Mouse (Mus musculus): ENCODE measurements around the gene Zscan22.

The Zscan22 gene

GRCm38 (mm10) chr7:12927693-12928589 is 30.3 kb downstream of the Zscan22 start:
- CTCF ChIA-PET, result no interaction called here

- CTCF ChIA-PET, result no interaction called here
Observed at GRCm38 (mm10) chr7:12933615-12934140, 36.1 kb downstream of the Zscan22 start.

- CTCF ChIA-PET, result no interaction called here
Observed at GRCm38 (mm10) chr7:12934808-12935207, 37.2 kb downstream of the Zscan22 start.

- CTCF ChIA-PET, result interaction anchor here (0.7 kb wide), 1 partner anchor 19 kb away, joined by 3 read pairs; no protein-coding TSS in a partner anchor
Observed at GRCm38 (mm10) chr7:12937254-12937803, 39.7 kb downstream of the Zscan22 start.

- CTCF ChIA-PET, result no interaction called here
Observed at GRCm38 (mm10) chr7:12940599-12940998, 43.0 kb downstream of the Zscan22 start.

GRCm38 (mm10) chr7:12943488-12943887 is 45.9 kb downstream of the Zscan22 start:
- CTCF ChIA-PET, result no interaction called here

- CTCF ChIA-PET, result no interaction called here
Observed at GRCm38 (mm10) chr7:12949032-12949871, 51.6 kb downstream of the Zscan22 start.

- CTCF ChIA-PET, result no interaction called here
Observed at GRCm38 (mm10) chr7:12949872-12950229, 52.2 kb downstream of the Zscan22 start.

GRCm38 (mm10) chr7:12954896-12955295 is 57.3 kb downstream of the Zscan22 start:
- CTCF ChIA-PET, result no interaction called here

GRCm38 (mm10) chr7:12957511-12957910 is 59.9 kb downstream of the Zscan22 start:
- CTCF ChIA-PET, result interaction anchor here (0.7 kb wide), 1 partner anchor 21 kb away, joined by 5 read pairs; no protein-coding TSS in a partner anchor
